Mouse (Mus musculus): ENCODE data around the gene Galk1. TPM values are rescaled to one million over a fixed set of nuclear protein-coding genes. Genes with fewer than 3 reads are reported as not detected.
"Not testable (repeated sequence)": the region's sequence is repeated elsewhere in the genome, so short reads cannot be mapped to it uniquely, and the experiment has no call there.

Galk1 gene
- polyA plus RNA-seq, 1 experiment = 110 TPM

DNA sequence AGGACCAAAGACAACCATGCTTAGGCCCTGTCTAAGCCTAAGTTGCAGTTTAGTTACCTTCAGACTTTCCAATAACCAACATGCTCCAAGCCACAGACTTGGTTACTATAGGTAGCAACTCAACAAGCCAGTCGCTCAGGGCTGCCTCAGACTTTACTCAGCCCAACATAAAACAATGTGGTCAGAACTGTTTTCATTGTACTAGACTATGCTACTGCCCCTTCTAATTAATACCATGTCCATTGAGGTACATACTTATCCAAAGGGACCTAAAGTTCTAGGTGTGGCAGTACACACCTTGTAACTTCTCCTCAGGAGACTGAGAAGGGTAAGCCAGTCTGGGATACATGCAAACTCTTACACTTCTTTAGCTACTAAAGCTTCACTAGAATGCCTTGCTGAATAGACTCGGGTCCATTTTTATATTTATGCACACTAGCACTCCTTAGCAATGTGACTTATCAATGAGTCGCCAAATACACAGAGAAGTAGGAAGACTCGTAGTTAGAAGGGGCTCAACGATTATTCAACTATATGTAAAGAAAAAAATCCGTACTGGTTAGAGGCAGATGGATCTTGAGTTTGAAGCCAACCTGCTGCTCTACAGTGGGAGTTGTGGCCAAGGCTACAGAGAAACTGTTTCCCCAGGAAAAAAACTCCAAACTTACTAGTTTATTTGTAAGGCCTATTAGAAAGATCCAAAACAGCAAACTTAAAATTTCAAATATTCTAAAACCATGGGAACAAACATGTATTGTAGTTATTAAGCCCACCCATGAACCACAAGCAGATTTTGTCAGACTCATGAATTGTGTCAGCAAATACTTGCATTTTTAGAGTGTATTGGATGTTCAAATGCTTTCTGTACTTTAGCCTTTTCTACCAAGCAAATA, 9.1 kb upstream of the Galk1 start:
- WGBS = 80% methylated on average over 6 of the region's 6 CpGs
- no peak for DNase-seq
- TF ChIP-seq POLR2A (IDR thresholded peaks at IDR 0.05; ENCODE audit: control insufficient read depth, extremely low read depth, insufficient read depth, low read length, poor library complexity) = no peak
- TF ChIP-seq CTCF (IDR thresholded peaks at IDR 0.05; ENCODE audit: borderline replicate concordance, control insufficient read depth, extremely low read depth, insufficient read depth, low read length, poor library complexity) = no peak
- no peak overlapping the region for H3K4me3 ChIP-seq (ENCODE audit: control insufficient read depth, insufficient read depth, low read length)
- peaks cover 20% of the 10 kb centered on the region for H3K36me3 ChIP-seq (ENCODE audit: control insufficient read depth, insufficient read depth, low read length)
- no peaks in the 10 kb centered on the region for H3K27me3 ChIP-seq (ENCODE audit: control insufficient read depth, insufficient read depth, low read length)
- H3K27ac ChIP-seq (ENCODE audit: control insufficient read depth, insufficient read depth, low read length) = no peak overlapping the region
- H3K4me1 ChIP-seq (replicated peaks; ENCODE audit: control insufficient read depth, insufficient read depth, low read length) = peaks cover 2% of the 10 kb centered on the region; the same call in 1 of the 2 replicates

DNA sequence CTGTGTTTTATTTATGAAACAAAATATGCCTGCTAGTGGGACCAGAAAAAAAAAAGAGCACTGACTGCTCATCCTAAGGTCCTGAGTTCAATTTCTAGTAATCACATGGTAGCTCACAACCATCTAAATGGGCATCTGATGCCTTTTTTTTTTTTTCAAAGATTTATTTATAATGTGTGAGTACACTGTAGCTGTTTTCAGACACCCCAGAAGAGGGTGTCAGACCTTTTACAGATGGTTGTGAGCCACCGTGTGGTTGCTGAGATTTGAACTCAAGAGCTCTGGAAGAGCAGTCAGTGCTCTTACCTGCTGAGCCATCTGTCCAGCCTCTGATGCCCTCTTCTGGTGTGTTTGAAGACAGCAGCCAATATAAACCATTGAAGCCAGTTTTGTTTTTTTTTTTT, 8.0 kb upstream of the Galk1 start:
- TF ChIP-seq POLR2A (IDR thresholded peaks at IDR 0.05; ENCODE audit: control insufficient read depth, extremely low read depth, insufficient read depth, low read length, poor library complexity) (no peak), CTCF (IDR thresholded peaks at IDR 0.05; ENCODE audit: borderline replicate concordance, control insufficient read depth, extremely low read depth, insufficient read depth, low read length, poor library complexity) (no peak)
- Histone ChIP-seq H3K27ac (ENCODE audit: control insufficient read depth, insufficient read depth, low read length) (no peak overlapping the region), H3K4me3 (ENCODE audit: control insufficient read depth, insufficient read depth, low read length) (no peak overlapping the region), H3K36me3 (ENCODE audit: control insufficient read depth, insufficient read depth, low read length) (peaks cover 20% of the 10 kb centered on the region), H3K27me3 (ENCODE audit: control insufficient read depth, insufficient read depth, low read length) (no peaks in the 10 kb centered on the region), H3K4me1 (replicated peaks; ENCODE audit: control insufficient read depth, insufficient read depth, low read length) (peaks cover 2% of the 10 kb centered on the region; the same call in 1 of the 2 replicates)
- WGBS = 16% methylated on average over 1 of the region's 1 CpGs
- no peak for DNase-seq

DNA sequence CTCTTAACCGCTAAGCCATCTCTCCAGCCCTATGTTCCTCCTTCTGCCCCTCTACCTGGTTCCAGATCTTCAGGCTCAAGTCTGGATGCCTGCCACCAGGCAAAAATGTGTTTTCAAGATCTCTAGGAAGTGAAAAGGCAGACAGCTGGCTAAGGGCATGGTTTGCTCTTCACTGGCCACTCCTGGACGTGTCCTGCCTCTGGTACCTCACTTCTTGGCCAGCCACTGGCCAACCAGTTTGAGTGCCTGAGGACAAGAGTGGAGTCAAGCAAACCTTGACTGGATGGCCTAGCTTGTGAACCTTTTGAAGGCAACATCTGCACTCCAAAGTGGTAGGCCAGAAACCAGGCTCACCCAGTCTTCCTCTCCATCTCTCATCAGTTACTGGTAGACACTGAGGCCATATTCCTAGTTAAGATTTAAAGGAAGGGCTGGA, 7.5 kb upstream of the Galk1 start:
- Histone ChIP-seq H3K27ac (ENCODE audit: control insufficient read depth, insufficient read depth, low read length) (no peak overlapping the region), H3K27me3 (ENCODE audit: control insufficient read depth, insufficient read depth, low read length) (no peaks in the 10 kb centered on the region), H3K4me1 (replicated peaks; ENCODE audit: control insufficient read depth, insufficient read depth, low read length) (peaks cover under 1% of the 10 kb centered on the region; the same call in 1 of the 2 replicates), H3K4me3 (ENCODE audit: control insufficient read depth, insufficient read depth, low read length) (no peak overlapping the region), H3K36me3 (ENCODE audit: control insufficient read depth, insufficient read depth, low read length) (peaks cover 20% of the 10 kb centered on the region)
- no peak for TF ChIP-seq POLR2A (IDR thresholded peaks at IDR 0.05; ENCODE audit: control insufficient read depth, extremely low read depth, insufficient read depth, low read length, poor library complexity)
- TF ChIP-seq CTCF (IDR thresholded peaks at IDR 0.05; ENCODE audit: borderline replicate concordance, control insufficient read depth, extremely low read depth, insufficient read depth, low read length, poor library complexity) = no peak
- DNase-seq = no peak
- WGBS = 96% methylated on average over 2 of the region's 2 CpGs

DNA sequence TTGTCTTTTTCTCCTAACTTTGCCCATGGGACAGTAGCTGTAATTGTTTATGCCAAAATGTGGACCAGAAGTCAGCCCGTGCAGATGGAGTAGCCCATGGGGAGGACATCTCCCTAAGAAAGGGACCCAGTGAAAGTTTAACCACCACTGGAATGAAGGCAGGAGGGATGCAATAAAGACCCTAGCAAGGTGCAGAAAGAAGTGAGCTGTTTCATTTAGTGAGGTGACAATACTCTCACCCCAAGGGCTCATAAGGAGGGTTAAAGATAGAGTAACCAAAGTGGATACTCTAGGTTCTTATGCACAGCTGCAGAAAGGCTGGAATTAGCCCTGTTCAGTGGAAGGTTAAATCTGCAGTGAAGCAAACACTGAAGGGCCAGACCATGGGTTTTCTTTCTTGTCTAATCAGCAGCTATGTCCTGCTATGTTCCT, 6.9 kb upstream of the Galk1 start:
- Histone ChIP-seq H3K4me3 (ENCODE audit: control insufficient read depth, insufficient read depth, low read length) (no peak overlapping the region), H3K36me3 (ENCODE audit: control insufficient read depth, insufficient read depth, low read length) (peaks cover 20% of the 10 kb centered on the region), H3K27me3 (ENCODE audit: control insufficient read depth, insufficient read depth, low read length) (no peaks in the 10 kb centered on the region), H3K27ac (ENCODE audit: control insufficient read depth, insufficient read depth, low read length) (no peak overlapping the region), H3K4me1 (replicated peaks; ENCODE audit: control insufficient read depth, insufficient read depth, low read length) (no peaks in the 10 kb centered on the region)
- TF ChIP-seq POLR2A (IDR thresholded peaks at IDR 0.05; ENCODE audit: control insufficient read depth, extremely low read depth, insufficient read depth, low read length, poor library complexity) (no peak), CTCF (IDR thresholded peaks at IDR 0.05; ENCODE audit: borderline replicate concordance, control insufficient read depth, extremely low read depth, insufficient read depth, low read length, poor library complexity) (no peak)
- DNase-seq = no peak
- 97% methylated on average over 1 of the region's 1 CpGs for WGBS

DNA sequence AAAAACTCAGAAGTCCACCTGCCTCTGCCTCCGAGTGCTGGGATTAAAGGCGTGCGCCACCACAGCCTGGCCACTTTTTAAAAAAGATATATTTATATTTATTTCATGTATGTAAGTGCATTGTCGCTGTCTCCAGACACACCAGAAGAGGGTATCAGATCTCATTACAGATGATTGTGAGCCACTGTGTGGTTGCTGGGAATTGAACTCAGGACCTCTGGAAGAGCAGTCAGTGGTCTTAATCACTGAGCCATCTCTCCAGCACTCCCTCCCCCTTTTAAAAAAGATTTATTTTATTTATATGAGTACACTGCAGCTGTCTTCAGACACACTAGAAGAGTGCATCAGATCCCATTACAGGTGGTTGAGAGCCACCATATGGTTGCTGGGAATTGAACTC, 6.3 kb upstream of the Galk1 start:
- WGBS = 96% methylated on average over 4 of the region's 4 CpGs
- not testable (repeated sequence) for H3K27ac ChIP-seq (ENCODE audit: control insufficient read depth, insufficient read depth, low read length); H3K27me3 ChIP-seq (ENCODE audit: control insufficient read depth, insufficient read depth, low read length); DNase-seq; H3K4me1 ChIP-seq (replicated peaks; ENCODE audit: control insufficient read depth, insufficient read depth, low read length); H3K4me3 ChIP-seq (ENCODE audit: control insufficient read depth, insufficient read depth, low read length)
- peaks cover 20% of the 10 kb centered on the region for H3K36me3 ChIP-seq (ENCODE audit: control insufficient read depth, insufficient read depth, low read length)

DNA sequence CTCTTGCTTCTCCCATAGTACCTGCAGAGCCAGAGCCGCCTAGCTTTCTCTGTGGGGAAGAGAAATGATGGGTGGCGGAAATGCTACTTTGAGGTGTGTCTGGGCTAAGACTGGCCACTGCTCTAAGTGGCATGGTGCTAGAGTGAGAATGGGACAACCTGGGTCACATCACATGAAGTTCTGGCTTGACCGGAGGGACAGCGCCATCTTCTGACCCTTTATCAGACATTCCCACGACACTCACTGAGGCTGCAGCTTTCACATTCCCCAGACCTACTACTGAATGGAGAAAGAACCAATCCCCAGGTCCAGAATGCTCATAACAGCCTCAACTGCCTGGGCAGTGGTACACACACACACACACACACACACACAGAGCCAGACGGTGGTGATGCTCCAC, 5.6 kb upstream of the Galk1 start:
- Histone ChIP-seq H3K4me1 (replicated peaks; ENCODE audit: control insufficient read depth, insufficient read depth, low read length) (peaks cover 2% of the 10 kb centered on the region), H3K36me3 (ENCODE audit: control insufficient read depth, insufficient read depth, low read length) (peaks cover 15% of the 10 kb centered on the region), H3K27me3 (ENCODE audit: control insufficient read depth, insufficient read depth, low read length) (no peaks in the 10 kb centered on the region), H3K4me3 (ENCODE audit: control insufficient read depth, insufficient read depth, low read length) (no peak overlapping the region), H3K27ac (ENCODE audit: control insufficient read depth, insufficient read depth, low read length) (no peak overlapping the region)
- peak; percentile 42 for DNase-seq
- no peak for TF ChIP-seq CTCF (IDR thresholded peaks at IDR 0.05; ENCODE audit: borderline replicate concordance, control insufficient read depth, extremely low read depth, insufficient read depth, low read length, poor library complexity)
- TF ChIP-seq POLR2A (IDR thresholded peaks at IDR 0.05; ENCODE audit: control insufficient read depth, extremely low read depth, insufficient read depth, low read length, poor library complexity) = no peak
- 50% methylated on average over 6 of the region's 6 CpGs for WGBS

Measured in thymus, adult 2 months (tissue).